Mouse (Mus musculus) frontal cortex, adult (tissue): ENCODE results near the gene Mon2.
"Not testable (repeated sequence)": the region's sequence is repeated elsewhere in the genome, so short reads cannot be mapped to it uniquely, and the experiment has no call there.

Experiments
- ATAC-seq: cut with Nextera tagmentation; 2 replicates; pipeline ENCODE4 v1.9.2; 2017; ENCODE audit warnings: mild to moderate bottlenecking, moderate library complexity, mixed read lengths; ENCODE audit not compliant: low TSS enrichment

Mon2 gene

DNA sequence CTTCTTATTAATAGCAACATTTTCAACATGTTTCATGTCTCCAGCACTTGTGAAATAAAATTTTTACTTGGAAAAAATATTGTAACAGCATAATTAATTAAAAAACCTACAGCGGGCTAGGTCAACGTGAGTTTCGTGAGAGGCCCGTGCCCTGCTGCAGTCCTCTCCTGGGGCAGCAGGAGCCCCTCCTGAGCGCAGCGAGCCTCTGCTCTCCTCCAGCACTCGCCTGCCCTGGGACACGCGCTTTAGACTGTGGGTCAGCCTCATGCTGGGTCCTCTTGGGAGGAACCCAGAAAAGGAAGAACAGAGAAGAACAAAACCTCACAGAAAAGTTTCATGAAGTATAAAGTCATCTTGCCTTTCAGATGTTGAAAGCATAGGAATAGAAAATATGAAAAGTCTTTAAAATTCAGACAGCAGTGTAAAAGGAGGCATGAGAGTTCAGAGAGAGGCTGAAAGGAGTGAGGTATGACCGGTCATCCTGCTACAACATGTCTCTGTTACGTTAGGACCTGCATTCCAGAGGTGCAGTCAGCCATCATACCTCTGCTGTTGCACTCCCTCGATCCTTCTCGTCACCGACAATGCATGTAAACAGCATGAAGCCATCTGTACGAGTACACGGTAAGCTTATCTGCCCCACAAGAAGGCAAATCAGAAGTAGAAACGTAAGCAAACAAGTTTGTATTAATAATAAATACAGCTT is 81.8 kb downstream of the Mon2 start:
- ATAC-seq, result no peak

DNA sequence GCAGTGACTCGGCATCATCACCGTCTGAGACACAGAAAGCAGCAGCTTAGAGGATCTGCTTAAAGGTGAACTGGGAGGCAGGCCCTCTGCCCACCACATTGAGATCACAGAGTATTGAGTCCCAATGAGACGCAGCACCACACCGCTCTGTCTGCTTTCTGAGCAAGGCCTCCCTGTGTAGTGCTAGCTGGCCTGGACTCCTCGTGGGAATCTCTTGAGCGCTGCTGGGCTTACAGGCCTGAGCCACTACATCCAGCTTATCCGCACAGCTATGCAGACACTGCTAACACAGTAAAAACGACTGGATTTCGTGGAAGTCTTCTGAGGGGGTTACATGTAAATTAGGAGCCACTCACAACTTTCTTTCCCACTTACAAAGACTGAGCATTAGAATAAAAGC is 84.7 kb downstream of the Mon2 start:
- no peak for ATAC-seq

- peak; percentile 35 for ATAC-seq
Measured at GRCm38 (mm10) chr10:122991053-122991452, 85.3 kb downstream of the Mon2 start.

- ATAC-seq, result no peak
Measured at GRCm38 (mm10) chr10:122990606-122991005, 85.7 kb downstream of the Mon2 start.

GRCm38 (mm10) chr10:122989916-122990315 is 86.4 kb downstream of the Mon2 start:
- peak; percentile 48 for ATAC-seq

GRCm38 (mm10) chr10:122988372-122988771 is 87.9 kb downstream of the Mon2 start:
- no peak for ATAC-seq

DNA sequence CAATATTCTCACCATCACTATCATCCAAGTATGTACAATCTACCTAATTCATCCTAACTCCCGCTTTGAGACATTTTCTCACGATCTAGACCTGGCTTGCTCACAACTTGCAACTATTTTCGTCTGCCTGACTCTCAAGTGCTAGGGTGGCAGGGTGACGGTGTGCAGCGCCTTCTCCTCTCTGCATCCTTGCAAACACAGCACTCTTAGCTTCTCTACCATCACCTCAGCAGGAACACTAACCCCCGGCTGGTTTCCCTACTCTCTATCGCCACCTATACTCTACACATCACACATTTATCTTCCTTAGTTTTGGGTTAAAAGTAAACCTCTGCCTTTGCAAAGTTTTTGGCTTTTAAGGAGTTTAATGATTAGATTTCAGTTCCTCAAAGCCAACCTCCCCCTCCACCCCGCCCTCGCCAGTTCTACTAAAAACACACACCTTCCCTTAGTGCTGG is 88.6 kb downstream of the Mon2 start:
- ATAC-seq, result peak; percentile 24; the same call in 1 of the 2 replicates

DNA sequence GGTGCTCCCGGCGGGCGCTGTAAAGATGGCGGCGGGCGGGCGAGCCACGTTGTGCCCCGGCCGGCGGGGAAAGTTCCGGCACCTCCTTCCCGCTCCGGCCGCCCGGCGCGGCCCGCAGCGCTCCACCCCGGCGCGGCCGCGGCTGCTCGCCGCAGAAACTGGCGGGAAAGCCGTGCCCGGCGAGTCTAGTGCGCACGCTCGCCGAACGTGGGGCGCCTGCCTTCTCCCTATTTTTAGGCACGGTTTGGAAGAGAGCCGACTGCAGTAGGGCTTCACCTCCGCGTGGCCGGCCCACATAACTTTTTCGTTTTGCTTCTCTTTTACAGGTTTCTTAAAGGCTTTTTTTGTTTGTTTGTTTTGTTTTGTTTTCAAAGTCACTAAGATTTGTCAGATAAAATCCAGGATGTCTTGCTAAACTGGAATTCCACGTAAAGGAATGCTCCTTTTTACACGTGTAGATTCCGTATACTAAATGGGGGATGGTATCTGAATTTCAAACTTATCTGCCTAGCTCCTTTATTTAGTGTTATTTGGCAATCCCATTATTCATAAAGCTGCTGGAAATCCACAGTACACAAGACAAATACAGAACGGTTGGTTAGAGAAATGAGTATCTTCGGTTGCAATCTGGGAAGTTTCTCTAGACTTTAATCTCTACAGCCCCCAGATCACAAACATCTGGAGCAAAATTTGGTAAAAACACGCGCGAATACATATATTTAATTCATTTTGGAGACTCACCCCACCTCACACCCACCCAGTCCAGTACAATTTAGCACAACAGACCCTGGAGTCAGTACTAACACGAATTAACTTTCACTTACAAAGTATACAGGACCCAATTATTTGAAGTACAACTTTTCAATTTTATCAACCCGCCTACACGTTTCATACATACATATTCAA is 89.7 kb downstream of the Mon2 start:
- ATAC-seq, result peak; percentile 32

DNA sequence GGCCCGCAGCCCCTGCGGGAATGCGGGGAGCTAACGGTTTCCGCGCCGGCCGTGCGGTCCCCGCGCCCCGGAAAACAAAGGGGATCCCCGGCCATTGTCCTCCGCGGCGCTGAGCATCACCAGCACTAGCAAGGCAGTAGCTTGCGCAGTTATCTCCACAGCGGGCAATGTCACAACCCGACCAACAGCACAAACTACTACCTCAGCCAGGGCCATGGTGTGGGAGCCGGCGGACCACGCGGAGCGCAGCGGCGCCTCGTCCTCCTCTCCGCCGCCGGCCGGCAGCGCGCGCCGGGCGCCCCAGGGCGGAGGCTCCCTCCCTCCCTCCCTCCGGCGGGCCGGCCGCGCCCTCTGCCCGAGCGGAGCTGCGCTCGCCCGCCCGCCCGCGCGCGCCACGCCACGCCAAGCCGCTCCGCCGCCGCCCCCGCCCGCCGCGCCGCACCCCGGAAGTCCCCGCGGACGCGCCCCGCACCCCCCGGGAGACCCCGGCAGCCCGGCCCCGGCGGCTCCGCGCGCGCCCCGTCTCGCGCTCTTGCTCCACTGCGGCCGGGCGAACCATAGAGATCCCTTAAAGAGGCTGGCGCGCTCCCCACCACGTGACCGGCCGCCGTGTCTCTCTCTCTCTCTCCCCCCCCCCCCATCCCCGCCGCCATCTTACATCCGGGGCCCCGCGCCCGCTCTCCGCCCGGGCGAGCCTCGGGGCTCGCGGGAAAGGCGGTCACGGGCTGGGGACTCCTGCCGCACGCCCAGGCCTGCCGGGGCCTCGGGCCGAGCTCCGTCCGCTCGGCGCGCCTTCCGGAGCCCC is 90.6 kb downstream of the Mon2 start:
- peak; percentile 36 for ATAC-seq

- 0 out of 2 replicates have a peak, but pooled peaks have one; percentile 0 for ATAC-seq
Measured at GRCm38 (mm10) chr10:122985252-122985514, 91.1 kb downstream of the Mon2 start.

GRCm38 (mm10) chr10:122984531-122985251 is 91.6 kb downstream of the Mon2 start:
- ATAC-seq, result no peak

DNA sequence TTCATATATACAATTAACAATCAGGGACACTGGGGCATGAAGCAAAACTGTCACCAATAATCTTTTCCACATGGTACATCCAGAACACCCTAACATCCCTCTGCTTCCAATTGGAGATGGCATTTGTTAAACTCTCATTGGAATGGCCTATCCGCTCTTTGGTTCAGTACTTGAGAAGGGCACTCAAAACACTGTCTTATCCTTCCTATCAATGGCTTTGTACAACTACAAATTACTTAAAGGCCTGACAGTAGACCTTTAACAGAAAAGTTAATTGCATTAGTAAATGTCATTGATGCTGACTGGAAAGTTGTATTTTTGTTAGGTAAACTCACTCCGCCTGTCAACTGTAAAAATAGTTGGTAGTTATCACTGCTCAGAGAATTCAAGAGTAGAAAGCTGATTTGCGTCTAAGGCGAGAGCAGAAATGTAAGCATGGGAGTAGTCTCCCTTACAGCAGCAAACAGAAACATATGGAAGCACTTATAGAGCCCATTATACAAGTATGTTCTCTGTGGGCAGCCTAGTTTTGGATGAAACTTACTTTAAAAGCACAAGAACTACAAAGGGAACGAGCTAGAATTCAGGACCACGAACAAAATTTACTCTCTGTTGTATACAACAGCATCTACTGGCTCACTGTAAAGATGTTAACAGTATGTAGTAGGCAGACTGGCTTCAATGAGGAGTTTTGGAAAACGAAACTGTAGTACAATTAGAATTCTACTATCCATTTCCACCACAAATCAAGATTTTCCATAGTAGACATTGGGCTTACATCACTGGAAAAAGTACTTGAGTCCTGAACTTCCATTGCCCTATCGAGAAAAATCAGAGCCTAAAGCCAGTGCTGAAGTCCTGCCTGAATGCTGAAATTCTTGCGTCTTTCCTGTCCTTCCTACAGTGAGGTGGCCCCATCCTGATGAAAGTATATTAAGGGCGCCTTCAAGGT is 92.5 kb downstream of the Mon2 start:
- ATAC-seq, result no peak

DNA sequence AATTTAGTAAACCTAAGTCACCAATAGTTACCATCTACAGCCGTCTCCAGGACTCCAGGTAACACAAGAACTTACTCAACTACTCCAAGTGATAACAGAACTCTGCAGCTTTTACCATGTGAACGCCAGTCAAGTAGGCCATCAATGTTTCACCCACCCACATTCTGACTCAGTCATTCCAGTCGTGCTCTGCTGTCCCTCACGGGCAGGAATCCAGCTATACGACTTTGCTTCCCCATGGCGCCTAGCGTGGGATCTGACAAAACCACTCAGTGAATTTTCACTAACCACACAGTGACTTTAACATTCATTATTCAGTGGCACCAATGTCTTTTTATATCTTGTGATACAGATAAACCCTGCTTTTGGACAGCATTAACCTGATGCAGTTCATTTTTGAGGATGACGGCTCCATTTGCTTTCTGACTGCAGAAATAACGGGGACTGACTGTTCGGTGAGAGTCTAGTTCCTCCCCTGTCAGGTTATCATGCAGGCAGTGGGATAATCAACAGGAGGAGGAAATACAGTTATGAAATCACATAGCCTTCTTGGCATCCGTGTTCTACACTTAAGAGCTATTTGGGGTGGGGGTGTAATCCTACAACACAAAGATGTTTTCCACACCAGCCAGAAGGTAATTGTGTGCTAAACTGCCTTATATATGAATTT is 93.3 kb downstream of the Mon2 start:
- peak; percentile 33; the same call in 1 of the 2 replicates for ATAC-seq

GRCm38 (mm10) chr10:122980123-122980522 is 96.2 kb downstream of the Mon2 start:
- ATAC-seq, result no peak

- ATAC-seq, result no peak
Measured at GRCm38 (mm10) chr10:122979356-122979755, 96.9 kb downstream of the Mon2 start.

GRCm38 (mm10) chr10:122976038-122976437 is 100.3 kb downstream of the Mon2 start:
- ATAC-seq, result no peak

DNA sequence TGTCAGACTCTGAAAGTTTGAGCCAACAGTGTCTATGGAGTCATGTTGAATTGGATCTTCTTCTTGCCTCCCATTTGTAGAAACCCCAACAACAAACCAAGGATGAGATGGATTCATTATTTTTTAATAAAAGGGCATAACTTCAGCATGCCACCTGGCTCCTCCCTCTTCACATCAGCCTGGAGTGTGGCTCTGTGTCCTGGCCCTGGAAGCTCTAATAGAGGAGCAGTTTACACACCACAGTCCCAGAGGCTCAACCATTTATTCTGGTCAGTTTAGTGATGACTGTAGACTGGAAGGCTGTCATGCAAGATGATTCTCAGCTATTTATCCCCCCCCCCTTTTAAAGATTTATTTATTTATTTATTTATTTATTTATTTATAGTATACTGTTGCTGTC is 103.1 kb downstream of the Mon2 start:
- no peak for ATAC-seq

DNA sequence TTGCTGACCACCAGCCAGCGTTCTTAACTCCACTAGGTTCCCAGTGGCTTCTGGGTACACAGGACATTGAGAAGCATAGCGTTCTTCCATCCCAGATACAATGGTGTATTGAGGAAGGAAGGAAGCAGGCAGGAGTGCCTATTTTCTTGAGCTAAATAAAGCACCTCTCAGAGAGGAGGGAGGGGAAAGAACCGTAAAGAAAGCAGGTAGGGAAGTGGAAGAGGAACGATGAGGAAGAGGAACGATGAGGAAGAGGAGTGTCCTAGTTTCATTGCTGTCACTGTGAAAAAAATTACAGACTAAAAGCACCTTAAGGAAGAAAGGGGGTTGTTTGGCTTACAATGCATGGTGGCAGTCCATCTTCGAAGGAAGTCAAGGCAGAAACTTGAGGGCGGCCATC is 106.1 kb downstream of the Mon2 start:
- ATAC-seq, result no peak

DNA sequence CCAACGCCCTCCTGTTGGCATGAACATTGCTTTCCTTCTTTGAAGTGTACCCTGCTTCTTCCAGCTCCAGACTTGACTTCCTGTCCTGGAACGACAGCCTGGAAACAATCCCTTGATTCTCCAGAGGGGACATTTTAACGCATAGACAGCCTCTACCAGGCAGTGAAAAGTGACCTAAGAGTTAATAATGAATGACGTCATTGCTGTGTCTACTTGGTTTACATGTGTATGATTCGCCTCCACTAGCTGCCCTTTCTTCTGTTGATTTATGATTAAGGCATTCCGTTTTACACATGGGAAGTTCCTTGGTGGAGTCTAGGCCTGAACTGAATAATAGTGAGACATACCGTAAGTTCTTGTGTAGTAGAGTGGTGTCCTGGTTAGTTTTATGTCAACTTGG is 109.9 kb downstream of the Mon2 start:
- no peak for ATAC-seq

DNA sequence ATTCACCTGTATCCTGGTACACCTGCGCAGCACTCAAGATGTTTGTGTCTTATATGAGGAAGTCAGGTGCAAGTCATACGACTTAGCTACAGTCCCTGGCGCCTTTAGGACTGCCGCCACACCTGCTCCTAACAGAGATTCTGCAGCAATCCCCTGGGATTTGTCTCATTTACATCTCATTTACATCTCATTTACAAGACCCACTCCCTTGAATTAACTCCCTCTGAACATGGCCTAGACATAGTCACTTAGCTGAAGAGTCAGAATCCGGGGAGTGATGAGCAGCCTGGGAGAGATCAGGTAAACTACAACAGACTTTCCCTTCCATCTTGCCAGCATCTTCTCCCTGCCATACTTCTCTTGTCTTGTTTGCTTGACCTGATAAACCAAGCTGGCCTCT is 110.7 kb downstream of the Mon2 start:
- not testable (repeated sequence) for ATAC-seq
